In genomic region chr8:126258175-126258781, GRCm38 (mm10) we compare ENCODE assay signal across 7 mouse cellular contexts. TPM values are rescaled to one million over a fixed set of nuclear protein-coding genes. Genes with fewer than 3 reads are reported as not detected.
DNase-seq lines count a peak whose midpoint lies in the region; ATAC-seq and TF ChIP-seq lines count a peak whose summit lies in the region.

No protein-coding gene starts in this region.

- no peak overlapping the region for H3K9ac ChIP-seq in intestine, embryonic 15.5 days
- H3K9ac ChIP-seq in midbrain, embryonic 12.5 days (replicated peaks): no peak overlapping the region

- intact Hi-C loops in gastrocnemius, postnatal 14 days (cut with DNase I; ENCODE audit: low total_unique reads): no loop called here
- intact Hi-C loops in left cerebral cortex, postnatal 14 days (cut with DNase I): loop anchor here (5.0 kb wide), 2 partner anchors 224 to 306 kb away; no protein-coding TSS in a partner anchor

- H3K27me3 ChIP-seq in intestine, embryonic 15.5 days (replicated peaks): no peaks in the 10 kb centered on the region
- peaks cover 78% of the 10 kb centered on the region for H3K27me3 ChIP-seq in midbrain, embryonic 12.5 days

- H3K9me3 ChIP-seq in intestine, embryonic 15.5 days: no peaks in the 10 kb centered on the region
- no peaks in the 10 kb centered on the region for H3K9me3 ChIP-seq in midbrain, embryonic 12.5 days

- ATAC-seq in intestine, embryonic 15.5 days: peak; percentile 45; the same call in 1 of the 2 replicates
- ATAC-seq in midbrain, embryonic 12.5 days (ENCODE audit: low FRiP score, low read depth): peak; percentile 7; the same call in 1 of the 2 replicates

- TF ChIP-seq CTCF in cortical plate, adult 2 months (IDR thresholded peaks at IDR 0.05; ENCODE audit: extremely low read depth, insufficient read depth, low read length): peak; percentile 88

- no peaks in the 10 kb centered on the region for H3K36me3 ChIP-seq in intestine, embryonic 15.5 days
- H3K36me3 ChIP-seq in midbrain, embryonic 12.5 days: no peaks in the 10 kb centered on the region

- peak overlapping the region; percentile 46 for H3K4me2 ChIP-seq in intestine, embryonic 15.5 days (replicated peaks)
- peak overlapping the region; percentile 38 for H3K4me2 ChIP-seq in midbrain, embryonic 12.5 days (replicated peaks)

- WGBS in intestine, embryonic 15.5 days: 6% methylated on average over 15 of the region's 15 CpGs
- WGBS in midbrain, embryonic 12.5 days: 5% methylated on average over 15 of the region's 15 CpGs

- no peak overlapping the region for H3K27ac ChIP-seq in cortical plate, adult 2 months (ENCODE audit: insufficient read depth, low read length)
- no peak overlapping the region for H3K27ac ChIP-seq in intestine, embryonic 15.5 days
- no peak overlapping the region for H3K27ac ChIP-seq in midbrain, embryonic 12.5 days (replicated peaks)

- H3K4me1 ChIP-seq in cortical plate, adult 2 months (ENCODE audit: control insufficient read depth, insufficient read depth, low read length): peaks cover 4% of the 10 kb centered on the region; the same call in 1 of the 2 replicates
- no peaks in the 10 kb centered on the region for H3K4me1 ChIP-seq in intestine, embryonic 15.5 days (replicated peaks)
- H3K4me1 ChIP-seq in midbrain, embryonic 12.5 days: peaks cover 18% of the 10 kb centered on the region

- DNase-seq in adrenal gland, adult 2 months: peak; percentile 80
- DNase-seq in gastrocnemius, postnatal 14 days: peak; percentile 77
- peak; percentile 88 to 90 for DNase-seq in left cerebral cortex, postnatal 14 days (ENCODE audit: low spot score in 2 of 2)
- DNase-seq in spleen, postnatal 14 days (ENCODE audit: low spot score in 2 of 2): peak; percentile 11 to 48

- TF ChIP-seq POLR2A in cortical plate, adult 2 months (IDR thresholded peaks at IDR 0.05; ENCODE audit: extremely low read depth, insufficient read depth, low read length): no peak

- H3K4me3 ChIP-seq in cortical plate, adult 2 months (ENCODE audit: insufficient read depth, low read length): no peak overlapping the region
- no peak overlapping the region for H3K4me3 ChIP-seq in intestine, embryonic 15.5 days (replicated peaks)
- H3K4me3 ChIP-seq in midbrain, embryonic 12.5 days: 0 out of 2 replicates have a peak overlapping the region, but pooled peaks have one; percentile 7

RNA-seq across cellular contexts. Expression of gene Slc35f3, which starts 40.1 kb away (rescaled TPM):
- total RNA-seq in adrenal gland, adult 2 months (2021): 1 to 10 TPM in 1 of 2 experiments, under 1 TPM in 1; 0.41 to 1.3 TPM
- polyA plus RNA-seq in adrenal gland, adult 2 months (2012; rRNA removed): 0.56 and 0.61 TPM in 2 replicates
- polyA plus RNA-seq in cortical plate, adult 2 months (2012; rRNA removed): 11.7 and 11.9 TPM in 2 replicates
- total RNA-seq in gastrocnemius, postnatal 14 days (2021): under 1 TPM; 0.13 to 0.14 TPM
- 0.39 and 0.60 TPM in 2 replicates for polyA plus RNA-seq in intestine, embryonic 15.5 days (2015; fragmentation: Nextera tagmentation; extraction: Ambion mirVana)
- total RNA-seq in left cerebral cortex, postnatal 14 days (2021): 10 to 100 TPM; 25.7 to 27.0 TPM
- 0.22 and 0.31 TPM in 2 replicates for polyA plus RNA-seq in midbrain, embryonic 12.5 days (2016; fragmentation: Nextera tagmentation; extraction: Ambion mirVana)

Comparison
In these comparisons a context has a peak if more than half of its experiments do, and no peak if none do; other contexts are left out.
1. DNase-seq: peak in every context shown above with its lines; median percentile 89 in left cerebral cortex, postnatal 14 days; 80 in adrenal gland, adult 2 months; 77 in gastrocnemius, postnatal 14 days; 30 in spleen, postnatal 14 days.